Mouse (Mus musculus) forebrain, embryonic 10.5 days (tissue): ENCODE results near the gene Katnb1. TPM values are rescaled to one million over a fixed set of nuclear protein-coding genes. Genes with fewer than 3 reads are reported as not detected.

Experiments used
- DNase-seq: peaks from one replicate; pipeline ENCODE4 v3.0.0-alpha.2; 2017; ENCODE audit warnings: low spot score; ENCODE audit errors: extremely low spot score
- H3K27ac ChIP-seq: fragments of 300-500 bp; sonication (generic); 2 replicates; pipeline ENCODE4 v1.5.1; 2016; ENCODE audit warnings: mild to moderate bottlenecking
- H3K27me3 ChIP-seq: fragments of 300-500 bp; sonication (generic); 2 replicates; pipeline ENCODE4 v1.6.1; 2016; ENCODE audit warnings: mild to moderate bottlenecking; ENCODE audit not compliant: poor library complexity, severe bottlenecking
- H3K36me3 ChIP-seq: fragments of 300-500 bp; sonication (generic); replicated peaks from 2 replicates; pipeline ENCODE4 v1.6.1; 2016; ENCODE audit warnings: mild to moderate bottlenecking, moderate library complexity
- H3K4me1 ChIP-seq: fragments of 300-500 bp; sonication (generic); 2 replicates; pipeline ENCODE4 v1.6.1; 2016
- H3K4me3 ChIP-seq: fragments of 300-500 bp; sonication (generic); 2 replicates; pipeline ENCODE4 v1.5.1; 2016; ENCODE audit warnings: mild to moderate bottlenecking, moderate library complexity
- H3K9me3 ChIP-seq: fragments of 300-500 bp; sonication (generic); 2 replicates; pipeline ENCODE4 v1.6.1; 2016; ENCODE audit warnings: mild to moderate bottlenecking, moderate library complexity
- WGBS: fragments of 180-500 bp; shearing (Covaris S2); methylation state at CpG from one replicate; pipeline ENCODE4 v1.1.7; 2016; 5-methylcytosine and 5-hydroxymethylcytosine counted together
- polyA plus RNA-seq: library from polyadenylated mRNA; unstranded; fragments of >200 nt; fragmentation: Nextera tagmentation; extraction: Ambion mirVana; gene quantifications from 2 replicates; pipeline ENCODE4 v1.2.1, GENCODE M21; 2016

Katnb1 gene
- polyA plus RNA-seq, 1 experiment from 2014 or later: 30.7 TPM

DNA sequence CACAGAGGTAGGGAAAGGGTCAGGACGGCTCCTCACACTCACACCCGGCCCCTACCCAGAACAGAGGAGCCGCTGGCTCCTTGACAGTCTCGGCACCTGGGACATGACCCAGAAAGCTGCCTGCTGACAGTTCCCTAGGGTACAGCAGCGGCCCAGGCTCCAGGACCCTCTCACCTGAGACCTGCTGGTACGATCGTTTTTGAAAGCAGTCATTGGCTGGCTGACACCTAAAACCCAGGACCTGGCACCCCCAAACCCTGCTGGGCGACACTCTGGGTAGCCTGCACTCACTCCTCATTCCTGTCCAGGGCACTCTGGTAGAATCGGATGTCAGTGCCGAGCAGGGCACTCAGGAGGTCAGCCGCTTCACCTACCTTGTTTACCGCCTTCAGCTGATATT, 56.2 kb downstream of the Katnb1 start:
- Histone ChIP-seq H3K9me3 (no peaks in the 10 kb centered on the region), H3K36me3 (no peaks in the 10 kb centered on the region), H3K4me3 (peak overlapping the region; percentile 47), H3K27me3 (peaks cover 65% of the 10 kb centered on the region), H3K4me1 (peaks cover 41% of the 10 kb centered on the region), H3K27ac (no peak overlapping the region; the same call in 1 of the 2 replicates)
- DNase-seq: no peak
- WGBS: 17% methylated on average over 12 of the region's 12 CpGs

DNA sequence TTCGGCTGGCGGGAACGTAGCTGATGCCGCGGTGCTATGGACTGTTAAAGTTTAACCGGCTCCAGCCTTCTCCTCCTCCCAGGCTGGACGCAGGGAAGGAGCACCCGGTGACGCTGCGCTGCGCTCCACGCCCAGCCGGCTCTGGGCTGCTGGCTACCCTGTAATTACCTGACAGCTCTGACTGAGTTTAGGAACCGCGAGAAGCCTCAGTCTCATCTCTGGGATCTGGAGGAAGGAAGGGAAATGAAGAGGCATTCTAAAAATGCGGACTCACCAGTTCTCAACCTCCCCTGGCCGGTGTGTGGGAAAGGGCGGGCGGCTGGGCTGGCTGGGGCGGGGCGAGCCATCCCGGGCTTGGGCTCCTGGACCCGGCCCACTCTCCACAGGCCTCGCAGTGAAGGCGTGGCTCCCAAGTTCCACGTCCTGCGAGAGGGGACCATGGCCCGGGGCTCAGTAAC, 56.7 kb downstream of the Katnb1 start:
- Histone ChIP-seq H3K9me3 (no peaks in the 10 kb centered on the region), H3K27ac (peak overlapping the region; percentile 69), H3K4me1 (peaks cover 46% of the 10 kb centered on the region), H3K4me3 (peak overlapping the region; percentile 47), H3K27me3 (peaks cover 69% of the 10 kb centered on the region), H3K36me3 (no peaks in the 10 kb centered on the region)
- under 1% methylated on average over 28 of the region's 28 CpGs for WGBS
- peak; percentile 42 for DNase-seq

DNA sequence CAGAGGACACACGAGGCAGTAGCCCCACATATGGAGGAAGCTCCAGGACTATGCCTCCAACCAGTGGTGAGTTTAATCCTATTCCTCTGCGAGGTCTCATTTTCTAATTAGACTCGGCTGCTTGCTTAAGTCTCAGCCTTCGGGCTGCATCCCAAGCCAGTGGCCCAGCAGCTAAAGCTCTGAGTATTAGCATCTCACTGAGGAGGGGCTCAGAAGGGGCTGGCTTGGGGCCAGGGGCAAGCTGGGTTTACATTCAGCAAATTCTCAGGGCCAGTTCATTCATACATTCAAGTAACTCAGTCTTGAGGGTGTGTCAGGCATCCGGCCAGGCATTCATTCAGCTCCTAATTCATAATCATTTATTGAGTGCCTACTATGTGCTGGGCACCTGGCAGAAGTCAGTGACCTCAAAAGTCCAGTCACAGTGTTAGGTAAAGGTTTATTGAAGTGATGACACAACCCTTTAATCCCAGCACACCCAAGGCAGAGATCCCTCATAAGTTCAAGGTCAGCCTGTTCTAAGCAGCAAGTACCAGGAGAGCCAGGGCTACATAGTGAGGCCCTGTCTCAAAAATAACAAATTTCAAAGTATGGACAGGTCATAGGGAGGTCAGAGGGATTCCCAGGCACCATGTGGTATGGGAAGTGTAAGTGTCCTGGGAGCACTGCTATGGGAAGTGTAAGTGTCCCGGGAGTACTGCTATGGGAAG, 57.5 kb downstream of the Katnb1 start:
- no peak for DNase-seq
- Histone ChIP-seq H3K27ac (no peak overlapping the region), H3K9me3 (no peaks in the 10 kb centered on the region), H3K36me3 (no peaks in the 10 kb centered on the region), H3K27me3 (peaks cover 78% of the 10 kb centered on the region), H3K4me3 (peak overlapping the region; percentile 47), H3K4me1 (peaks cover 54% of the 10 kb centered on the region)
- WGBS: 23% methylated on average over 6 of the region's 6 CpGs

DNA sequence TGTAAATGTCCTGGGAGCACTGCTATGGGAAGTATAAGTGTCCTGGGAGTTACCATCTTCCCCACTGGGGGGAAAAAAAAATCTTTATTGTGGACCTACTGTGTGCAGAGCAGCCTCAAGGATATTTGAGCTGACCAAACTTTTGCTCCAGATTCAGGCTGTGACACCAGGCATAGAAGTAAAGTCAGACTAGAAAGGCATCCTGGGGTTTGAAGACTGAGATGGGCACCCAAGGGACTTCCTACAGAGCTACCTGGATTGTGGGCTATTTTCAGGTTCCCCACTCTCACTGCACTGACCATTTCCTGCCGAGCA, 58.0 kb downstream of the Katnb1 start:
- no peak overlapping the region for H3K27ac ChIP-seq
- WGBS: 78% methylated on average over 1 of the region's 1 CpGs
- H3K9me3 ChIP-seq: no peaks in the 10 kb centered on the region
- H3K4me1 ChIP-seq: peaks cover 56% of the 10 kb centered on the region
- DNase-seq: no peak
- peaks cover 82% of the 10 kb centered on the region for H3K27me3 ChIP-seq
- no peak overlapping the region for H3K4me3 ChIP-seq
- H3K36me3 ChIP-seq: no peaks in the 10 kb centered on the region

DNA sequence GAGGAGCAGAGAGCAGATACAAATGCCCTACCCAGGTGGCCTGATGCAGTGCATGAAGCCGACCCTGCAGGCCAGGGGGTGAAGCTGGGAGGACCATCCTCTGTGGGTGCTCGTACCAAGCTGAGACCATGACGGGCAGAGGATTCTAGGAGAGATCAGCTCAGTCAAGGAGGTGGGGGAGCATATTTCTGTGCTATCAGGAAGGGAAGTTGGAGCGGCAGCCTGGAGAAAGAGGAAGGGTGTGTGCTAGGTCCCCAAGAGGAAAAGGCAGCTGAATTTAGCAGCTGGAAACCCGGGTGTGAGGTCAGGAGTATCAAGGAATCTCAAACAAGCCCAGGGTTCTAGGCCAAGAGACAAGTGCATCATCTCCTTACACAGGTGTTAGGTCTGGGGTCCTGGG, 59.6 kb downstream of the Katnb1 start:
- H3K4me1 ChIP-seq: peaks cover 66% of the 10 kb centered on the region
- H3K4me3 ChIP-seq: no peak overlapping the region
- H3K9me3 ChIP-seq: no peaks in the 10 kb centered on the region
- no peak overlapping the region for H3K27ac ChIP-seq
- DNase-seq: no peak
- H3K27me3 ChIP-seq: peaks cover 93% of the 10 kb centered on the region
- 69% methylated on average over 5 of the region's 5 CpGs for WGBS
- H3K36me3 ChIP-seq: no peaks in the 10 kb centered on the region

DNA sequence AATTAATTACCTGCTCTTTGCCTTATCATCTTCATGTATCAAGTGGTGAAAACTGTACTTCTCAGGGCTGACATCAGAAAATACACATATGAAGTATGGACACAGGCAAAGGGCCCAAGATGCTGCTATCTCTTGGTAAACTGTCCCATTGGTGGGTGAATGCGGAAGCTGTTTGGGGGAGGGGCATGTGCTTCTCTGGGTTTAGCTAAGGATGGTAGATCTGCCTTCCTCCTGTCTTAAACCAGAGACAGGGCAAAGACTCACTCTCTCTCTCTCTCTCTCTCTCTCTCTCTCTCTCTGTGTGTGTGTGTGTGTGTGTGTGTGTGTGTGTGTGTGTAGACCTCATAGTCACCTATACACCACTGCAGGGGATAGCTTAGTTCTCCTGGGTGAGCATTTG, 60.0 kb downstream of the Katnb1 start:
- Histone ChIP-seq H3K9me3 (no peaks in the 10 kb centered on the region), H3K4me1 (peaks cover 66% of the 10 kb centered on the region), H3K4me3 (peak overlapping the region; percentile 80; the same call in 1 of the 2 replicates), H3K36me3 (no peaks in the 10 kb centered on the region), H3K27me3 (peaks cover 90% of the 10 kb centered on the region), H3K27ac (no peak overlapping the region)
- 80% methylated on average over 1 of the region's 1 CpGs for WGBS
- no peak for DNase-seq

DNA sequence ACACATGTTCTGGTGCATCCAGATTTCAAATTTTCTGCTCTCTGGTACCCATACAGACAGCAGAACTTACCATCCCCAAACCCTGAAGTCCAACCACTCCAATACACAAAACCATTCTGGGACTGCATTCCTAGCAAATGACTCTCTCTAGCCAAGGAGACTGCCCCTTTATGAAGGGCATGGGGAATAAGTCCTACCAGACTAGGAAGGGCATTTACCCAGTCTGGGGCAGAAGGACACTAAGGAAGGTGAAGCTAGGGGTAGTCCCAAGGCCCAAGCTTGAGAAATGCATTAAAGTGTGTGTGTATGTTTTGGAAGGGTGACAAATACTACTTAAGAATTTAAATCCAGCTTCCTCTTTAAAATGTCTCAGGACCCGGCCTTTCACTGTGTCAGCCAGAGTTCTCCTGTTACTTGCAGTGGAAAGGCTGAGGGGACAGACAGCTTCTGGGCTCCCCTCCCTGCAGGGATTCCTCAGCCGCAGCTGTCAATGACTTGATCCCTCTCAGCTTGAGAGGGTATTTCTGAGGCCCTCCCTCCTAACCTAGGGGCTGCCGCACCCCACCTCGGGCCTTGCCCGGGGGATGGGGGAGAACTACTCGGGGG, 60.6 kb downstream of the Katnb1 start:
- peak overlapping the region; percentile 85 for H3K27ac ChIP-seq
- WGBS: 1% methylated on average over 6 of the region's 6 CpGs
- peaks cover 66% of the 10 kb centered on the region for H3K4me1 ChIP-seq
- H3K27me3 ChIP-seq: peaks cover 84% of the 10 kb centered on the region
- DNase-seq: no peak
- H3K9me3 ChIP-seq: no peaks in the 10 kb centered on the region
- no peaks in the 10 kb centered on the region for H3K36me3 ChIP-seq
- peak overlapping the region; percentile 80 for H3K4me3 ChIP-seq

DNA sequence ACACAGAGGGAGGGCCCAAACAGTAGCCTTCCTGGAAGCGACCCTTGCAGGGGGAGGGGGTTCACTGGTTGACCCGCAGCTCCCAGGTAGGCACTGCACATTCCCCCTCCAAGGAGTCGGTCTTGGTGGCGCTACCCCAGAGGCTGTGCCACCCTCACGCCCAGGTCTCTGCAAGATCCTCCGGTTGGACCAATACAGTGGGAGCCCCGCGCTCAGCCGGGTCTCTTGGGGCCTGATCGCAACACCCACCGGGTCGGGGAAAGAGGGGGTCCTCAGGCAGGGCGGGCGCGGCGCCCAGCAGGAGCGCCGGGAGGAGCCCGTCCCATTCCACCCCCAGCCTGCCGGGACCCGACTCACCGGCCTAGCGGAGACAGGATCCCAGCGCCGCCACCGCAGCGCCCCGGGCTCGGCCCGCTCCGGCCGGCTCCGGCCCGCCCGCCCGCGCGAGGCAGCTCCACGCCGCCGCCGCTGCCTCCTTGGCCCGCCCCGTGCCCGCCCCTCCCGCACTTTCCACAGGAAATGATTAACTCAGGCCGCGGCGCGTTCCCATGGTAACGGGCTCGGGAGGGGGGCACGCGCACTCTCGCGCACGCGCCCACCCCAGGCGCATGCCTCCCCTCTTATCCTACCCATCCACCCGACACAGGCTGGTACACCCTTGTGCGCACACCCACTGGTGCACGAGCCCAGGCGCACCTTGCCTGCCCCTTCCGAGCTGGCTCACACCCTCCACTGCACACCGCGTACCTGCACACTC, 61.3 kb downstream of the Katnb1 start:
- Histone ChIP-seq H3K27ac (peak overlapping the region; percentile 85), H3K9me3 (no peaks in the 10 kb centered on the region), H3K4me1 (peaks cover 60% of the 10 kb centered on the region), H3K36me3 (no peaks in the 10 kb centered on the region), H3K27me3 (peaks cover 77% of the 10 kb centered on the region), H3K4me3 (peak overlapping the region; percentile 80)
- DNase-seq: peak; percentile 52
- WGBS: under 1% methylated on average over 52 of the region's 66 CpGs

DNA sequence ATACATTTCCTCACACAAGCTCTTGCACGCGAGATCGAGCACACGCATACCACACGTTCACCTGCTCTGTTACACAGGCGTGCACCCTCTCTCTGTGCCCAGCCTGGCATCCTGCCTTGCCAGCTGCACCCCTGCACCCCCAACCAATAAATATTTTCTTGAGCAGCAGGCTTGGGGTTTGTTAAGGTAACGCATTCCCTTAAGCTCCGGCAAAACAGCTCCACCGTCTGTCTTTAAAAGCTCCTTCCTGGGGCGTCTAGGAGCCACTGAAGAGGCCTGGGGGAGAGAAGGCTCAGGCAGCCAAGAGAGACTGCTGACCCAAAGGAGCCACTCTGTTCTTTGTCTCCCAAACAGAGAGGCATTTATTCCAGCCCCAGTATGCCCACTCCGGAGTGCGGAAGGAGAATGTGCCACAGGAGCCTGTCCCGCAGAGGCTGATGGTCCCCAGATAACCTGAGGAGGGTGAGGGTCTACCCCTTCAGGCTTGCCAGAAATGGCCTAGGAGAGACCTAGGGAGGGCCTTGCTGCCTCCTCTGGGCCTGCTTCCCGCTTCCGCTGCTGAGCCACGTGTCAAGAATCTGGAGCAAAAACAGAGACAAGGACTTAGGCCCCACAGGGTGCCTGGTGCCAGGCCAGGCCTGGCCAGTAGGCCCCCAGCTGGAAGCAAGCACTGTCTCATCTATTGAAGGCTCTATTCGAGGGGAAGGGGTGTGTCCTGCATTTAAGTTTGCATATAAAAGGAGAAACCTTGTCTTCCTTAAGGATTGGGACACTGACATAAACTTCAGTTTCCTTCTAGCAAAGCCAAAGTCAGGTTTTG, 62.2 kb downstream of the Katnb1 start:
- H3K9me3 ChIP-seq: no peaks in the 10 kb centered on the region
- DNase-seq: peak; percentile 30
- peak overlapping the region; percentile 85 for H3K27ac ChIP-seq
- WGBS: 12% methylated on average over 17 of the region's 17 CpGs
- H3K4me1 ChIP-seq: peaks cover 50% of the 10 kb centered on the region
- peak overlapping the region; percentile 80 for H3K4me3 ChIP-seq
- H3K36me3 ChIP-seq: no peaks in the 10 kb centered on the region
- peaks cover 68% of the 10 kb centered on the region for H3K27me3 ChIP-seq

DNA sequence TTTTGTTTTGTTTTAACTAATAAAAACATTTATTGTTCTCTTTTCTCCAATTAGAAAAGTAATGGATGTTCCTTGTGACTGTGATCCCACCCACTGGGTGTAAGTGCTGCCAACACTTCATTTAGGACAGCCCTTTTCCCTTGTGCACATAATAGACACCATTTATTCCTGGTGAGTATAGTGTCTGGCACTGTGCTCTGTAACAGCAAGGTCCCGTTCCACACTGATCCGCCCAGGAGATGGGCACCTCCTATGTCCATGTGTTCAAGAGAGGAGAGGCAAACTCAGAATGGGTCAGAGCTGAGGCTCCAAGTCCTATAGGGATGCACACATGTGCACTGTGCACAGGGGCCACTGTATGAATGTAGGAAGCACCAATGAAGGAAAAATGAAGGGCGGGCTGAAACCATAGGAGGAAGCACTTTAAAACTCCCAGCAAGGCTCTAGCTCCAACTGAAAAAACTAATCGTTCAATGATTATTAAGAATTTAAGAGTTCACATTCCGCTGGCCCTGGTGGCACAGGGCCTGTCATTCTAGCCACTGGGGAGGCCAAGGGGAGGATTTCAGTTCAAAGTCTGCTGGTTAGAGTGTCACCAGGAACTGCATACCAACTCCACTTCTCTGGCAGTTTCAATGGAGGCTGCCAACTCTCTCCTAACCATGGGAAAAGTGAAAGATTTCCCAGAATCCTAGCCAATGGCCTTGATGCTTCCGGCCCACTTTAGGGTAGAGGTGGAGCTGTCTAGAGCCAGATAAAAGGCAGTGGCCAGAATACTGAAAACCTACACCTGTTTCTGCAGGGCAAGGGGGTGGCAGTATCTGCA, 63.0 kb downstream of the Katnb1 start:
- Histone ChIP-seq H3K27me3 (peaks cover 60% of the 10 kb centered on the region), H3K4me3 (no peak overlapping the region), H3K36me3 (no peaks in the 10 kb centered on the region), H3K4me1 (peaks cover 43% of the 10 kb centered on the region), H3K27ac (no peak overlapping the region), H3K9me3 (no peaks in the 10 kb centered on the region)
- DNase-seq: no peak
- WGBS: 70% methylated on average over 6 of the region's 6 CpGs

DNA sequence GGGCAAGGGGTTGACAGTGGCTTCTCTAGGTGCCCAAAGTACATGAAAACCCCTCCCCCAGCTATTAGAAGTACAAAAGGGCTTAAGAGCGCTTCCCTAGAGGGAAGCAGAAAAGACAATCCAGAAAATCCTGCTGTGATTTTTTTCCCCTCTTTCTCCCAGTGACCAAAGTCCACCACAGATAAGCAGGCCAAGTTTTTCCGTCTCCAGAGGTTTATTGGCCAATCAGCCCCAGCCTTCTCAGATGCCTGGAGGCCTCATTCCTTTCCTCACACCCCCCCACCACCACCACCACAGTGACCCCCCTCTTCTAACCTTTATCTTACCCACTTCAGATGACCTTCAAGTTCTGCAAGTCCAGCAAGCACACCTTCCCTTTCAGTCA, 63.6 kb downstream of the Katnb1 start:
- peaks cover 54% of the 10 kb centered on the region for H3K27me3 ChIP-seq
- no peaks in the 10 kb centered on the region for H3K36me3 ChIP-seq
- no peak for DNase-seq
- no peak overlapping the region for H3K27ac ChIP-seq
- H3K4me1 ChIP-seq: peaks cover 43% of the 10 kb centered on the region
- no peaks in the 10 kb centered on the region for H3K9me3 ChIP-seq
- 44% methylated on average over 2 of the region's 2 CpGs for WGBS
- no peak overlapping the region for H3K4me3 ChIP-seq
